Comparison of ENCODE assay signal across 8 mouse cellular contexts in the genomic region with DNA sequence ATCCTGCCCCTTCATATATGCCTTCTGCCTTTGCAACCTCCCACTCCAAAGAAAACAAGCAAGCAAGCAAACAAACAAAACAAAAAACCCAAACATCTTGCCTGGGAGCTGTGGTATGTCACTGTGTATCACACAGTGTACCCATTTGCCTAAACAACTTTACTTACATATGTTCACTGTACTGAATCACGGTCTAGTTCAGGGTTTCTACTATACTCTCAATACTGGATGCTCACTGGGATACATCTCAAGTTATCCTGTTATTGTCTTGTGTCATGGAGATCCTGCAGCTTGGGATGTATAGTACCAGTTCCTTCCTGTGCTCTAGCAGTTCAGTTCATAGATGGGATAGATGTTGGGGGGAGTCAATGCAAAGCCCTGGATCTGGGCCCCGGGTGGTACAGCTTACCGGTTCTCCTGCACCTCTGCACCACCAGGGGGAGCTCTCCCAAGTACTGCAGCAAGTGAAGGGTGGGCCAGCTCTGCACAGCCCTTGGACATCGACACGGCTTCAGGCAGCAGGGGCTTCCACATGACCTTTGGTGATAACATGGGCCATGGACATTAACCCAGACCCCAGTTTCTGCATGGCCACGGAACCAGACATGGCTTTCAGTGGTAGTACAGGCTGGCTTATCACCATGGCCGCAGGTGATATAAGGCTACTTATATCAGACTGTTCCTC. TPM values are rescaled to one million over a fixed set of nuclear protein-coding genes. Genes with fewer than 3 reads are reported as not detected.
DNase-seq lines count a peak whose midpoint lies in the region; ATAC-seq and TF ChIP-seq lines count a peak whose summit lies in the region.

No protein-coding gene starts in this region.

- WGBS in forebrain, embryonic 12.5 days: 46% methylated on average over 7 of the region's 7 CpGs
- 37% methylated on average over 7 of the region's 7 CpGs for WGBS in heart, embryonic 16.5 days
- 29% methylated on average over 7 of the region's 7 CpGs for WGBS in liver, embryonic 14.5 days (ENCODE audit: insufficient replicate concordance)
- WGBS in neural tube, embryonic 12.5 days: 44% methylated on average over 7 of the region's 7 CpGs
- 41% methylated on average over 7 of the region's 7 CpGs for WGBS in stomach, postnatal 0 days

- no peak overlapping the region for H3K27ac ChIP-seq in CH12.LX (ENCODE audit: insufficient read depth, low read depth)
- H3K27ac ChIP-seq in forebrain, embryonic 12.5 days: no peak overlapping the region
- H3K27ac ChIP-seq in heart, embryonic 16.5 days (ENCODE audit: low read length): no peak overlapping the region
- H3K27ac ChIP-seq in liver, embryonic 14.5 days: no peak overlapping the region
- no peak overlapping the region for H3K27ac ChIP-seq in neural tube, embryonic 12.5 days
- H3K27ac ChIP-seq in stomach, postnatal 0 days (replicated peaks): no peak overlapping the region

- H3K9ac ChIP-seq in CH12.LX (ENCODE audit: insufficient read depth, low read depth): no peak overlapping the region
- H3K9ac ChIP-seq in forebrain, embryonic 12.5 days: no peak overlapping the region
- H3K9ac ChIP-seq in heart, embryonic 16.5 days (ENCODE audit: low read length): no peak overlapping the region
- no peak overlapping the region for H3K9ac ChIP-seq in liver, embryonic 14.5 days (replicated peaks)
- H3K9ac ChIP-seq in neural tube, embryonic 12.5 days: no peak overlapping the region
- H3K9ac ChIP-seq in stomach, postnatal 0 days (ENCODE audit: low read length): no peak overlapping the region

- H3K4me2 ChIP-seq in CH12.LX (ENCODE audit: insufficient read depth, low read depth, poor library complexity, severe bottlenecking): no peak overlapping the region
- H3K4me2 ChIP-seq in forebrain, embryonic 12.5 days: no peak overlapping the region
- H3K4me2 ChIP-seq in heart, embryonic 16.5 days (ENCODE audit: low read depth, low read length): no peak overlapping the region
- H3K4me2 ChIP-seq in liver, embryonic 14.5 days (ENCODE audit: low read depth): no peak overlapping the region
- no peak overlapping the region for H3K4me2 ChIP-seq in neural tube, embryonic 12.5 days (replicated peaks)
- no peak overlapping the region for H3K4me2 ChIP-seq in stomach, postnatal 0 days (replicated peaks; ENCODE audit: low read depth)

- peaks cover 8 to 46% of the 10 kb centered on the region in 2 experiments for H3K36me3 ChIP-seq in CH12.LX (replicated peaks in 1 of 2; ENCODE audit: control insufficient read depth in 1 of 2, insufficient read depth in 1 of 2, low read length in 1 of 2)
- H3K36me3 ChIP-seq in forebrain, embryonic 12.5 days (replicated peaks): no peaks in the 10 kb centered on the region
- peaks cover 3% of the 10 kb centered on the region; the same call in 1 of the 2 replicates for H3K36me3 ChIP-seq in heart, embryonic 16.5 days (ENCODE audit: control insufficient read depth, insufficient read depth)
- H3K36me3 ChIP-seq in liver, embryonic 14.5 days (replicated peaks; ENCODE audit: control insufficient read depth, insufficient read depth, low read depth): no peaks in the 10 kb centered on the region; the same call in 1 of the 2 replicates
- no peaks in the 10 kb centered on the region for H3K36me3 ChIP-seq in neural tube, embryonic 12.5 days
- H3K36me3 ChIP-seq in stomach, postnatal 0 days (ENCODE audit: control insufficient read depth, insufficient read depth, low read length): no peaks in the 10 kb centered on the region

- H3K27me3 ChIP-seq in CH12.LX (replicated peaks): no peaks in the 10 kb centered on the region
- H3K27me3 ChIP-seq in forebrain, embryonic 12.5 days: no peaks in the 10 kb centered on the region
- H3K27me3 ChIP-seq in heart, embryonic 16.5 days (ENCODE audit: control insufficient read depth, insufficient read depth, low read length): no peaks in the 10 kb centered on the region
- H3K27me3 ChIP-seq in liver, embryonic 14.5 days (ENCODE audit: control insufficient read depth, insufficient read depth, low read length): no peaks in the 10 kb centered on the region
- no peaks in the 10 kb centered on the region for H3K27me3 ChIP-seq in neural tube, embryonic 12.5 days (replicated peaks)
- no peaks in the 10 kb centered on the region for H3K27me3 ChIP-seq in stomach, postnatal 0 days (ENCODE audit: control insufficient read depth, insufficient read depth, low read length)

- H3K4me1 ChIP-seq in CH12.LX (ENCODE audit: control insufficient read depth in 1 of 2, insufficient read depth in 2 of 2): peaks cover 0 to 9% of the 10 kb centered on the region in 2 experiments; a peak in 1 of 4 replicates
- no peaks in the 10 kb centered on the region for H3K4me1 ChIP-seq in forebrain, embryonic 12.5 days
- no peaks in the 10 kb centered on the region for H3K4me1 ChIP-seq in heart, embryonic 16.5 days (ENCODE audit: control insufficient read depth, insufficient read depth, low read length)
- no peaks in the 10 kb centered on the region for H3K4me1 ChIP-seq in liver, embryonic 14.5 days (replicated peaks; ENCODE audit: control insufficient read depth in 2 of 2, insufficient read depth in 2 of 2, low read length in 1 of 2)
- no peaks in the 10 kb centered on the region for H3K4me1 ChIP-seq in neural tube, embryonic 12.5 days
- H3K4me1 ChIP-seq in stomach, postnatal 0 days (replicated peaks; ENCODE audit: control insufficient read depth, insufficient read depth): no peaks in the 10 kb centered on the region

- peak; percentile 55 for DNase-seq in CH12.LX (ENCODE audit: extremely low read depth)
- DNase-seq in c-Kit-positive CD71-positive TER-119-positive erythroid progenitor cells, embryonic 14.5 days (ENCODE audit: low spot score): peak; percentile 57
- DNase-seq in kidney, postnatal 14 days: peak; percentile 81
- peak; percentile 37 to 46 (median 38) for DNase-seq in liver, embryonic 14.5 days (ENCODE audit: low read depth in 3 of 3, low spot score in 3 of 3)
- peak; percentile 74 for DNase-seq in stomach, postnatal 0 days (ENCODE audit: low spot score)

- no peak for TF ChIP-seq POLR2A in CH12.LX (IDR thresholded peaks at IDR 0.05; ENCODE audit: low read depth, low read length)

- no peaks in the 10 kb centered on the region for H3K9me3 ChIP-seq in CH12.LX (replicated peaks; ENCODE audit: low read length)
- H3K9me3 ChIP-seq in forebrain, embryonic 12.5 days: no peaks in the 10 kb centered on the region
- H3K9me3 ChIP-seq in heart, embryonic 16.5 days (replicated peaks; ENCODE audit: control insufficient read depth, low read length): no peaks in the 10 kb centered on the region
- H3K9me3 ChIP-seq in liver, embryonic 14.5 days (ENCODE audit: control insufficient read depth, low read length): no peaks in the 10 kb centered on the region
- no peaks in the 10 kb centered on the region for H3K9me3 ChIP-seq in neural tube, embryonic 12.5 days
- H3K9me3 ChIP-seq in stomach, postnatal 0 days (ENCODE audit: control insufficient read depth, low read length): no peaks in the 10 kb centered on the region

- dilution Hi-C loops in CH12.LX (cut with MboI; ENCODE audit: extremely low pct_ligation_motif_present, extremely low pct_unique_long_range_greater_than_20kb, low sequenced_read_pairs): no loop called here

- peak; percentile 77 to 78 for TF ChIP-seq CTCF in CH12.LX (conservative IDR thresholded peaks at IDR 0.05 in 1 of 2, IDR thresholded peaks at IDR 0.05 in 1 of 2; ENCODE audit: low read depth in 2 of 2, low read length in 2 of 2)
- peak; percentile 93 for TF ChIP-seq CTCF in liver, embryonic 14.5 days (IDR thresholded peaks at IDR 0.05; ENCODE audit: low read depth)
- TF ChIP-seq CTCF in stomach, postnatal 0 days (IDR thresholded peaks at IDR 0.05; ENCODE audit: low read depth): peak; percentile 91

- no peak for TF ChIP-seq EP300 in CH12.LX (IDR thresholded peaks at IDR 0.05; ENCODE audit: low read length)
- no peak for TF ChIP-seq EP300 in liver, embryonic 14.5 days (IDR thresholded peaks at IDR 0.05; ENCODE audit: low read depth)
- TF ChIP-seq EP300 in stomach, postnatal 0 days (optimal IDR thresholded peaks at IDR 0.05): no peak

- ATAC-seq in forebrain, embryonic 12.5 days (ENCODE audit: low FRiP score): peak; percentile 89
- peak; percentile 58 for ATAC-seq in heart, embryonic 16.5 days (replicated peaks; ENCODE audit: extremely low read depth, insufficient read depth, low FRiP score)
- peak; percentile 81 for ATAC-seq in liver, embryonic 14.5 days (ENCODE audit: insufficient read depth)
- ATAC-seq in neural tube, embryonic 12.5 days (ENCODE audit: low FRiP score, low read depth): peak; percentile 92
- ATAC-seq in stomach, postnatal 0 days (ENCODE audit: low FRiP score, low TSS enrichment): peak; percentile 81

- TF ChIP-seq RAD21 in CH12.LX (IDR thresholded peaks at IDR 0.05; ENCODE audit: low read depth, low read length): peak; percentile 55

- H3K4me3 ChIP-seq in CH12.LX (replicated peaks in 1 of 3; ENCODE audit: low read depth in 2 of 3, low read length in 2 of 3, poor library complexity in 1 of 3): no peak overlapping the region
- H3K4me3 ChIP-seq in forebrain, embryonic 12.5 days (replicated peaks): no peak overlapping the region
- H3K4me3 ChIP-seq in heart, embryonic 16.5 days (ENCODE audit: low read length): no peak overlapping the region
- H3K4me3 ChIP-seq in liver, embryonic 14.5 days (ENCODE audit: insufficient read depth in 1 of 2, low read depth in 2 of 2, low read length in 2 of 2): no peak overlapping the region
- no peak overlapping the region for H3K4me3 ChIP-seq in neural tube, embryonic 12.5 days
- no peak overlapping the region for H3K4me3 ChIP-seq in stomach, postnatal 0 days (ENCODE audit: low read depth, low read length)

- no peaks in the 10 kb centered on the region for H3K79me2 ChIP-seq in CH12.LX (replicated peaks; ENCODE audit: control insufficient read depth, extremely low read depth, insufficient read depth, poor library complexity, severe bottlenecking)

- in situ Hi-C loops in CH12.LX (cut with MboI; ENCODE audit: low pct_ligation_motif_present, low pct_unique_long_range_greater_than_20kb, low sequenced_read_pairs): loop anchor here (10.0 kb wide), 1 partner anchor 191 kb away; the partner anchor contains the start of gene Rgs2

RNA-seq across cellular contexts. Expression of gene Uchl5, which starts 36.7 kb away (rescaled TPM):
- total RNA-seq in CH12.LX (2012; rRNA removed) (46.4 and 61.3 TPM in 2 replicates), CH12.LX (2014; rRNA removed) (54.3 and 58.9 TPM in 2 replicates)
- polyA plus RNA-seq in CH12.LX (2012; ENCODE audit: insufficient read length, low read depth): 111 and 130 TPM in 2 replicates
- 92.8 and 94.0 TPM in 2 replicates for polyA plus RNA-seq in forebrain, embryonic 12.5 days (2016; fragmentation: Nextera tagmentation; extraction: Ambion mirVana)
- polyA plus RNA-seq in heart, embryonic 16.5 days (2015; fragmentation: Nextera tagmentation; extraction: Ambion mirVana): 74.5 and 94.5 TPM in 2 replicates
- 9.5 and 21.4 TPM in 2 replicates for polyA plus RNA-seq in liver, embryonic 14.5 days (2012; rRNA removed)
- 67.9 and 70.4 TPM in 2 replicates for polyA plus RNA-seq in liver, embryonic 14.5 days (2014; fragmentation: Nextera tagmentation; extraction: Ambion mirVana)
- polyA plus RNA-seq in neural tube, embryonic 12.5 days (2016; fragmentation: Nextera tagmentation; extraction: Ambion mirVana): 74.6 and 77.7 TPM in 2 replicates
- 57.6 and 61.5 TPM in 2 replicates for polyA plus RNA-seq in stomach, postnatal 0 days (2015; fragmentation: Nextera tagmentation; extraction: Ambion mirVana)

RNA-seq across cellular contexts. Expression of gene Trove2, which starts 37.0 kb away (rescaled TPM):
- 7.0 and 7.5 TPM in 2 replicates for total RNA-seq in CH12.LX (2012; rRNA removed)
- 6.6 and 8.4 TPM in 2 replicates for total RNA-seq in CH12.LX (2014; rRNA removed)
- 3.4 and 3.8 TPM in 2 replicates for polyA plus RNA-seq in CH12.LX (2012; ENCODE audit: insufficient read length, low read depth)
- 47.8 and 57.3 TPM in 2 replicates for polyA plus RNA-seq in forebrain, embryonic 12.5 days (2016; fragmentation: Nextera tagmentation; extraction: Ambion mirVana)
- 11.7 and 12.5 TPM in 2 replicates for polyA plus RNA-seq in heart, embryonic 16.5 days (2015; fragmentation: Nextera tagmentation; extraction: Ambion mirVana)
- 0.45 and 0.71 TPM in 2 replicates for polyA plus RNA-seq in liver, embryonic 14.5 days (2012; rRNA removed)
- polyA plus RNA-seq in liver, embryonic 14.5 days (2014; fragmentation: Nextera tagmentation; extraction: Ambion mirVana): 1.3 and 1.6 TPM in 2 replicates
- 30.6 and 35.8 TPM in 2 replicates for polyA plus RNA-seq in neural tube, embryonic 12.5 days (2016; fragmentation: Nextera tagmentation; extraction: Ambion mirVana)
- 8.7 and 8.9 TPM in 2 replicates for polyA plus RNA-seq in stomach, postnatal 0 days (2015; fragmentation: Nextera tagmentation; extraction: Ambion mirVana)
